Mouse (Mus musculus) macrophage (primary cell): ENCODE measurements around the gene Il27. TPM values are rescaled to one million over a fixed set of nuclear protein-coding genes. Genes with fewer than 3 reads are reported as not detected.
"Not testable (repeated sequence)": the region's sequence is repeated elsewhere in the genome, so short reads cannot be mapped to it uniquely, and the experiment has no call there.

Source experiments
- H3K27ac ChIP-seq: fragments of 350-480 bp; formaldehyde crosslinking; 2 replicates; pipeline ENCODE4 v1.9.0; 2021
- H3K36me3 ChIP-seq: fragments of 350-480 bp; formaldehyde crosslinking; 2 replicates; pipeline ENCODE4 v1.9.0; 2021; ENCODE audit errors: inconsistent target
- H3K4me3 ChIP-seq: fragments of 350-480 bp; formaldehyde crosslinking; 2 replicates; pipeline ENCODE4 v1.9.0; 2021; ENCODE audit errors: inconsistent target
- H3K79me2 ChIP-seq: fragments of 350-480 bp; formaldehyde crosslinking; 2 replicates; pipeline ENCODE4 v1.9.0; 2021; ENCODE audit errors: inconsistent target
- WGBS: methylation state at CpG from one replicate; pipeline ENCODE4 v1.1.7; 2026; ENCODE audit warnings: inconsistent platforms; ENCODE audit not compliant: missing documents; 5-methylcytosine and 5-hydroxymethylcytosine counted together
- polyA plus RNA-seq: library from polyadenylated mRNA; stranded (reverse); fragments of 250-400 nt; gene quantifications from 3 replicates; pipeline ENCODE4 v1.2.4, GENCODE M21; 2018; ENCODE audit warnings: inconsistent platforms
- total RNA-seq, 78 experiments: library from RNA; depleted of rRNA; stranded (reverse); fragments of 250-400 nt; gene quantifications; 1 replicate in 9 of 78; 2 replicates in 24 of 78; 3 replicates in 43 of 78; 4 replicates in 2 of 78; pipeline ENCODE4 v1.2.4; 2018; ENCODE audit warnings: inconsistent platforms in 56 of 78

Il27 gene
- total RNA-seq (2018; cell fraction: chromatin; rRNA removed), result 100 to 1,000 TPM in 7 of 26 experiments, 10 to 100 TPM in 8, 1 to 10 TPM in 7, not detected in 4; 1.5 to 279 (median 15.6) TPM
- 100 to 1,000 TPM in 2 of 26 experiments, 10 to 100 TPM in 9, 1 to 10 TPM in 13, under 1 TPM in 2; 0.60 to 133 (median 8.8) TPM for total RNA-seq (2018; cell fraction: cytosol; rRNA removed)
- total RNA-seq (2018; cell fraction: nucleus; rRNA removed), result 100 to 1,000 TPM in 6 of 26 experiments, 10 to 100 TPM in 12, 1 to 10 TPM in 8; 2.2 to 494 (median 26.4) TPM
- polyA plus RNA-seq, result 1.1 to 2.6 TPM (median 1.2 TPM) in 3 replicates

- H3K36me3 ChIP-seq, result peaks cover 9% of the 10 kb centered on the region; the same call in 1 of the 2 replicates
- peak within 1 kb of the TSS; percentile 33 for H3K27ac ChIP-seq
- H3K4me3 ChIP-seq, result peak within 1 kb of the TSS; percentile 13; the same call in 1 of the 2 replicates
- 44% methylated on average over 11 of the region's 11 CpGs for WGBS
- H3K79me2 ChIP-seq, result peaks cover 6% of the 10 kb centered on the region; the same call in 1 of the 2 replicates
Measured at GRCm38 (mm10) chr7:126594862-126595561, at the start of gene Il27. TSS of gene Il27 (minus strand) at chr7:126594941.

- WGBS, result 71% methylated on average over 3 of the region's 3 CpGs
- no peak overlapping the region for H3K27ac ChIP-seq
Measured at GRCm38 (mm10) chr7:126644345-126644744, 49.6 kb upstream of the Il27 start.

GRCm38 (mm10) chr7:126643244-126643617, 48.5 kb upstream of the Il27 start:
- not testable (repeated sequence) for H3K4me3 ChIP-seq, H3K79me2 ChIP-seq, H3K36me3 ChIP-seq, H3K27ac ChIP-seq
- 0% methylated on average over 1 of the region's 3 CpGs for WGBS

More at GRCm38 (mm10) chr7:126644345-126644744, 49.6 kb upstream of the Il27 start:
- H3K36me3 ChIP-seq, result no peaks in the 10 kb centered on the region
- no peaks in the 10 kb centered on the region for H3K79me2 ChIP-seq
- no peak overlapping the region for H3K4me3 ChIP-seq

GRCm38 (mm10) chr7:126642545-126643243, 48.0 kb upstream of the Il27 start:
- Histone ChIP-seq H3K79me2 (no peaks in the 10 kb centered on the region), H3K36me3 (no peaks in the 10 kb centered on the region), H3K27ac (no peak overlapping the region), H3K4me3 (no peak overlapping the region)
- WGBS, result 71% methylated on average over 5 of the region's 5 CpGs

- Histone ChIP-seq H3K27ac (no peak overlapping the region), H3K36me3 (no peaks in the 10 kb centered on the region), H3K4me3 (no peak overlapping the region), H3K79me2 (no peaks in the 10 kb centered on the region)
- 31% methylated on average over 4 of the region's 4 CpGs for WGBS
Measured at GRCm38 (mm10) chr7:126636733-126637520, 42.2 kb upstream of the Il27 start.

GRCm38 (mm10) chr7:126635375-126635774, 40.6 kb upstream of the Il27 start:
- H3K27ac ChIP-seq, result no peak overlapping the region
- H3K36me3 ChIP-seq, result no peaks in the 10 kb centered on the region
- H3K4me3 ChIP-seq, result no peak overlapping the region
- no peaks in the 10 kb centered on the region for H3K79me2 ChIP-seq

GRCm38 (mm10) chr7:126632478-126632877, 37.7 kb upstream of the Il27 start:
- Histone ChIP-seq H3K4me3 (no peak overlapping the region), H3K27ac (no peak overlapping the region), H3K36me3 (no peaks in the 10 kb centered on the region), H3K79me2 (no peaks in the 10 kb centered on the region)
- WGBS, result 43% methylated on average over 2 of the region's 2 CpGs

- Histone ChIP-seq H3K79me2 (no peaks in the 10 kb centered on the region), H3K27ac (0 out of 2 replicates have a peak within 1 kb of the TSS, but pooled peaks have one; percentile 5), H3K36me3 (no peaks in the 10 kb centered on the region), H3K4me3 (no peak within 1 kb of the TSS)
- 95% methylated on average over 4 of the region's 4 CpGs for WGBS
Measured at GRCm38 (mm10) chr7:126630824-126631518, 36.2 kb upstream of the Il27 start, which contains the start of gene Nupr1. TSS of gene Nupr1 (minus strand) at chr7:126630861.

- WGBS, result 11% methylated on average over 3 of the region's 3 CpGs
- Histone ChIP-seq H3K27ac (0 out of 2 replicates have a peak overlapping the region, but pooled peaks have one; percentile 5), H3K4me3 (no peak overlapping the region), H3K36me3 (no peaks in the 10 kb centered on the region), H3K79me2 (peaks cover 5% of the 10 kb centered on the region)
Measured at GRCm38 (mm10) chr7:126629915-126630314, 35.2 kb upstream of the Il27 start.

GRCm38 (mm10) chr7:126628111-126628510, 33.4 kb upstream of the Il27 start:
- Histone ChIP-seq H3K79me2 (peaks cover 23% of the 10 kb centered on the region), H3K27ac (no peak overlapping the region), H3K4me3 (no peak overlapping the region), H3K36me3 (no peaks in the 10 kb centered on the region)
- 87% methylated on average over 6 of the region's 6 CpGs for WGBS

- Histone ChIP-seq H3K79me2 (peaks cover 25% of the 10 kb centered on the region), H3K4me3 (peak overlapping the region; percentile 44; the same call in 1 of the 2 replicates), H3K27ac (peak overlapping the region; percentile 88), H3K36me3 (no peaks in the 10 kb centered on the region)
- 94% methylated on average over 3 of the region's 3 CpGs for WGBS
Measured at GRCm38 (mm10) chr7:126625807-126626600, 31.3 kb upstream of the Il27 start.

- Histone ChIP-seq H3K79me2 (peaks cover 25% of the 10 kb centered on the region), H3K36me3 (no peaks in the 10 kb centered on the region), H3K27ac (peak overlapping the region; percentile 88), H3K4me3 (peak overlapping the region; percentile 44)
- 28% methylated on average over 5 of the region's 6 CpGs for WGBS
Measured at GRCm38 (mm10) chr7:126625369-126625768, 30.6 kb upstream of the Il27 start.

- WGBS, result 91% methylated on average over 16 of the region's 16 CpGs
- H3K27ac ChIP-seq, result peak overlapping the region; percentile 88
- no peaks in the 10 kb centered on the region for H3K36me3 ChIP-seq
- H3K4me3 ChIP-seq, result peak overlapping the region; percentile 44
- H3K79me2 ChIP-seq, result peaks cover 25% of the 10 kb centered on the region
Measured at GRCm38 (mm10) chr7:126624774-126625173, 30.0 kb upstream of the Il27 start.
